Mouse (Mus musculus) hindbrain, embryonic 11.5 days (tissue): ENCODE data around the gene Prrc2a. TPM values are rescaled to one million over a fixed set of nuclear protein-coding genes. Genes with fewer than 3 reads are reported as not detected.

Experiments used
- ATAC-seq: fragments of 200-750 bp; cut with Nextera tagmentation; 2 replicates; pipeline ENCODE4 v1.8.0; 2017; ENCODE audit warnings: mild to moderate bottlenecking, moderate TSS enrichment, moderate library complexity; ENCODE audit not compliant: low FRiP score
- DNase-seq: peaks from one replicate; pipeline ENCODE4 v3.0.0-alpha.2; 2015; ENCODE audit warnings: low spot score
- H3K27ac ChIP-seq: fragments of 300-500 bp; sonication (generic); 2 replicates; pipeline ENCODE4 v1.5.1; 2014; ENCODE audit warnings: mild to moderate bottlenecking, low read depth, low read length
- H3K27me3 ChIP-seq: fragments of 300-500 bp; sonication (generic); 2 replicates; pipeline ENCODE4 v1.6.1; 2014; ENCODE audit warnings: mild to moderate bottlenecking, low read length, moderate library complexity, mixed read lengths; ENCODE audit not compliant: control insufficient read depth, insufficient read depth
- H3K36me3 ChIP-seq: fragments of 300-500 bp; sonication (generic); 2 replicates; pipeline ENCODE4 v1.6.1; 2014; ENCODE audit warnings: mild to moderate bottlenecking, low read length, moderate library complexity, mixed read lengths; ENCODE audit not compliant: control insufficient read depth, insufficient read depth
- H3K4me1 ChIP-seq: fragments of 300-500 bp; sonication (generic); replicated peaks from 2 replicates; pipeline ENCODE4 v1.6.1; 2014; ENCODE audit warnings: low read length, mixed read lengths; ENCODE audit not compliant: control insufficient read depth, insufficient read depth
- H3K4me2 ChIP-seq: fragments of 300-500 bp; sonication (generic); replicated peaks from 2 replicates; pipeline ENCODE4 v1.6.1; 2014; ENCODE audit warnings: mild to moderate bottlenecking, low read depth, low read length
- H3K4me3 ChIP-seq: fragments of 300-500 bp; sonication (generic); 2 replicates; pipeline ENCODE4 v1.5.1; 2014; ENCODE audit warnings: low read depth, low read length
- H3K9ac ChIP-seq: fragments of 300-500 bp; sonication (generic); 2 replicates; pipeline ENCODE4 v1.6.1; 2014; ENCODE audit warnings: low read depth, low read length
- H3K9me3 ChIP-seq: fragments of 300-500 bp; sonication (generic); 2 replicates; pipeline ENCODE4 v1.6.1; 2016; ENCODE audit warnings: low read length; ENCODE audit not compliant: control insufficient read depth
- WGBS: fragments of 180-500 bp; shearing (Covaris S2); extraction: QIAGEN DNeasy Blood & Tissue Kit; methylation state at CpG from one replicate; pipeline ENCODE4 v1.1.7; 2014; 5-methylcytosine and 5-hydroxymethylcytosine counted together
- polyA plus RNA-seq: library from polyadenylated mRNA; unstranded; fragments of >200 nt; fragmentation: Nextera tagmentation; extraction: Ambion mirVana; gene quantifications from 2 replicates; pipeline ENCODE4 v1.2.1, GENCODE M21; 2014

Gene Prrc2a
- polyA plus RNA-seq, 1 experiment from 2014 or later = 205 TPM

GRCm38 (mm10) chr17:35168541-35169207 is 4.0 kb upstream of the Prrc2a start:
- WGBS = 20% methylated on average over 4 of the region's 4 CpGs
- Histone ChIP-seq H3K9ac (peak overlapping the region; percentile 8; the same call in 1 of the 2 replicates), H3K27me3 (no peaks in the 10 kb centered on the region), H3K4me3 (no peak overlapping the region), H3K4me2 (no peak overlapping the region), H3K4me1 (no peaks in the 10 kb centered on the region), H3K27ac (no peak overlapping the region), H3K36me3 (no peaks in the 10 kb centered on the region), H3K9me3 (no peaks in the 10 kb centered on the region)
- ATAC-seq (no peak), DNase-seq (peak; percentile 75)

- ATAC-seq = no peak
- Histone ChIP-seq H3K27ac (no peak overlapping the region), H3K9ac (no peak overlapping the region), H3K9me3 (no peaks in the 10 kb centered on the region), H3K4me2 (no peak overlapping the region), H3K4me3 (no peak overlapping the region), H3K36me3 (no peaks in the 10 kb centered on the region), H3K4me1 (peaks cover 3% of the 10 kb centered on the region; the same call in 1 of the 2 replicates), H3K27me3 (no peaks in the 10 kb centered on the region)
- 89% methylated on average over 7 of the region's 7 CpGs for WGBS
- no peak for DNase-seq
Observed at GRCm38 (mm10) chr17:35167794-35168193, 3.1 kb upstream of the Prrc2a start.

DNA sequence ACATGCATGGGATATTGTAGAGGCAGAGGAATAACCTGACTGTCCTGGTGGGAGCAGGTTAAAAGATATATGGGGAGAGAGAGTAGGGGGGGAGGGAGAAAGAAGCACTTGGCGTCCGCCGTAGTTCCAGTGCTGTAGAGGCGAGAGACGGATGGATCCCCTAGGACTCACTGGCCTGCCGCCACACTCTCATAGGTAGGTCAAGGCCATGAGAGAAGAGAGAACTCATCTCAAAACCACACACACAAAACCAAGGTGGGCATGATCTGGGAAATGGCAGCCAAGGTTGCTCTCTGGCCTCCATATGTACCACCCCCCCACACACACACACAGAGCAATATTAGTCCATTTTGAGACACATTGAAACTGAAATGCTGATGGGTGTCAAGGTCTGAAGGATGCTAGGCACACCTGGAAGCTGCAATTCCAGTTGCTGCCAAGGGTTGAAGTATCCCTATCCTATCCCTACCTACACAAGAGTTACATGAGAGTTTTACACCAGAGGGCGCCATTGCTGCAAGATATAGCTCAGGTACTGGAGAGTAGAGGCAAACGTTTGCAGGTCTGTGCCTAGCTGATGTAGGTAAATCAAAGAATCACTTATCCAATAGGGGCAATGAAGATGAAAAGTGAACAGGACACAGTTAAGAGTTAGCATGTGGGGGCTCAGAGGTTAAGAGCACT is 1.8 kb upstream of the Prrc2a start:
- ATAC-seq = no peak
- peak; percentile 70 for DNase-seq
- H3K4me2 ChIP-seq = peak overlapping the region; percentile 67
- H3K4me1 ChIP-seq = peaks cover 5% of the 10 kb centered on the region; the same call in 1 of the 2 replicates
- peak overlapping the region; percentile 64; the same call in 1 of the 2 replicates for H3K9ac ChIP-seq
- no peaks in the 10 kb centered on the region for H3K9me3 ChIP-seq
- H3K4me3 ChIP-seq = no peak overlapping the region
- peaks cover 3% of the 10 kb centered on the region; the same call in 1 of the 2 replicates for H3K36me3 ChIP-seq
- WGBS = 78% methylated on average over 8 of the region's 8 CpGs
- H3K27ac ChIP-seq = peak overlapping the region; percentile 91; the same call in 1 of the 2 replicates
- no peaks in the 10 kb centered on the region for H3K27me3 ChIP-seq

GRCm38 (mm10) chr17:35165451-35166155 is 906 bp upstream of the Prrc2a start:
- Histone ChIP-seq H3K4me3 (peak overlapping the region; percentile 100), H3K36me3 (peaks cover 9% of the 10 kb centered on the region; the same call in 1 of the 2 replicates), H3K4me1 (peaks cover 5% of the 10 kb centered on the region; the same call in 1 of the 2 replicates), H3K27ac (peak overlapping the region; percentile 91), H3K9ac (peak overlapping the region; percentile 64), H3K27me3 (no peaks in the 10 kb centered on the region), H3K9me3 (no peaks in the 10 kb centered on the region), H3K4me2 (peak overlapping the region; percentile 67)
- WGBS = 27% methylated on average over 12 of the region's 12 CpGs
- ATAC-seq (peak; percentile 90), DNase-seq (peak; percentile 33)

GRCm38 (mm10) chr17:35164218-35164567 is 504 bp downstream of the Prrc2a start:
- peaks cover 5% of the 10 kb centered on the region; the same call in 1 of the 2 replicates for H3K4me1 ChIP-seq
- peak overlapping the region; percentile 100 for H3K9ac ChIP-seq
- H3K27ac ChIP-seq = peak overlapping the region; percentile 93
- peak overlapping the region; percentile 92 for H3K4me2 ChIP-seq
- DNase-seq = no peak
- peaks cover 21% of the 10 kb centered on the region for H3K36me3 ChIP-seq
- no peaks in the 10 kb centered on the region for H3K9me3 ChIP-seq
- H3K27me3 ChIP-seq = no peaks in the 10 kb centered on the region
- no peak for ATAC-seq
- WGBS = 0% methylated on average over 23 of the region's 28 CpGs
- H3K4me3 ChIP-seq = peak overlapping the region; percentile 100

- Histone ChIP-seq H3K9me3 (no peaks in the 10 kb centered on the region), H3K9ac (peak overlapping the region; percentile 100), H3K27ac (peak overlapping the region; percentile 93; the same call in 1 of the 2 replicates), H3K4me1 (peaks cover 5% of the 10 kb centered on the region; the same call in 1 of the 2 replicates), H3K36me3 (peaks cover 27% of the 10 kb centered on the region), H3K4me3 (peak overlapping the region; percentile 100), H3K4me2 (peak overlapping the region; percentile 92), H3K27me3 (no peaks in the 10 kb centered on the region)
- ATAC-seq (no peak), DNase-seq (no peak)
- WGBS = 22% methylated on average over 8 of the region's 8 CpGs
Observed at GRCm38 (mm10) chr17:35163326-35164081, 1.2 kb downstream of the Prrc2a start.

GRCm38 (mm10) chr17:35162730-35163129 is 2.0 kb downstream of the Prrc2a start:
- Histone ChIP-seq H3K4me3 (peak overlapping the region; percentile 100), H3K27me3 (no peaks in the 10 kb centered on the region), H3K4me1 (peaks cover 5% of the 10 kb centered on the region; the same call in 1 of the 2 replicates), H3K27ac (no peak overlapping the region), H3K36me3 (peaks cover 35% of the 10 kb centered on the region), H3K9me3 (no peaks in the 10 kb centered on the region), H3K9ac (peak overlapping the region; percentile 100), H3K4me2 (peak overlapping the region; percentile 92)
- no peak for ATAC-seq
- DNase-seq = no peak
- 68% methylated on average over 12 of the region's 12 CpGs for WGBS

- WGBS = 79% methylated on average over 14 of the region's 14 CpGs
- no peak for ATAC-seq
- H3K4me3 ChIP-seq = peak overlapping the region; percentile 100; the same call in 1 of the 2 replicates
Observed at GRCm38 (mm10) chr17:35162121-35162520, 2.6 kb downstream of the Prrc2a start.

More at GRCm38 (mm10) chr17:35162121-35162520, 2.6 kb downstream of the Prrc2a start:
- no peaks in the 10 kb centered on the region for H3K27me3 ChIP-seq
- DNase-seq = no peak
- no peak overlapping the region for H3K9ac ChIP-seq
- peaks cover 39% of the 10 kb centered on the region for H3K36me3 ChIP-seq
- peaks cover 5% of the 10 kb centered on the region; the same call in 1 of the 2 replicates for H3K4me1 ChIP-seq
- peak overlapping the region; percentile 92; the same call in 1 of the 2 replicates for H3K4me2 ChIP-seq
- H3K27ac ChIP-seq = no peak overlapping the region
- H3K9me3 ChIP-seq = no peaks in the 10 kb centered on the region
